Mouse (Mus musculus) kidney, adult 2 months (tissue): ENCODE results near the gene Vmn1r118.
"Not testable (repeated sequence)": the region's sequence is repeated elsewhere in the genome, so short reads cannot be mapped to it uniquely, and the experiment has no call there.

Source experiments
- CTCF ChIP-seq: fragments of 200-500 bp; conservative IDR thresholded peaks from 2 replicates; pipeline ENCODE4 v1.5.1; 2011; ENCODE audit warnings: low read depth, mild to moderate bottlenecking, control low read depth, low read length, moderate library complexity, mixed read lengths; ENCODE audit not compliant: insufficient read depth, insufficient read length
- POLR2A ChIP-seq: fragments of 200-500 bp; IDR thresholded peaks from one replicate; pipeline ENCODE4 v1.6.1; 2011; ENCODE audit warnings: low read depth, low read length, control low read depth

DNA sequence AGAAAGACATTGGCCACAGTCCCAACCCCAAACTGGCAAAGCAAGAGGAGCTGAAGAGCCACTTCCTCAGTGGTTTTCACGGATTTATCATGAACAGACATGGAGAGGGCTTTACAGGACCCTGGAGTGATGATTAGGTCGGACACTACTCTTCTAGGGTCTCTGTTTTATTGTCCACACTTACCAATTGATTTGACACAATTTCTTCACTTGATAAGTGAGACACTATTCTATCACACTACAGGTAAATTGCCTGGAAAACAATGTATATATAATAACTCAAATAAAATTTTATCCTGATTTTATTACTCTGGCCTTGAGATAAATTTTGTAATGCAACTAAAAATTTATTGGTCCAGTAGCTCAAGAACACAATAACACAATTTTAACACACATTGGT is at the start of gene Vmn1r118:
- TF ChIP-seq CTCF, POLR2A: not testable (repeated sequence)
